Mouse (Mus musculus) embryonic facial prominence, embryonic 13.5 days (tissue): ENCODE measurements around the gene Lmf1. TPM values are rescaled to one million over a fixed set of nuclear protein-coding genes. Genes with fewer than 3 reads are reported as not detected.

Source experiments
- ATAC-seq: fragments of 200-750 bp; cut with Nextera tagmentation; 2 replicates; pipeline ENCODE4 v1.8.0; 2017; ENCODE audit warnings: low read depth; ENCODE audit not compliant: insufficient number of reproducible peaks, insufficient read depth, low FRiP score, low TSS enrichment
- H3K27ac ChIP-seq: fragments of 300-500 bp; sonication (generic); 2 replicates; pipeline ENCODE4 v1.5.1; 2015; ENCODE audit warnings: moderate library complexity, mild to moderate bottlenecking, inconsistent platforms
- H3K27me3 ChIP-seq: fragments of 300-500 bp; sonication (generic); 2 replicates; pipeline ENCODE4 v1.6.1; 2015; ENCODE audit warnings: mild to moderate bottlenecking, inconsistent platforms
- H3K36me3 ChIP-seq: fragments of 300-500 bp; sonication (generic); 2 replicates; pipeline ENCODE4 v1.6.1; 2015; ENCODE audit warnings: mild to moderate bottlenecking, inconsistent platforms
- H3K4me1 ChIP-seq: fragments of 300-500 bp; sonication (generic); 2 replicates; pipeline ENCODE4 v1.6.1; 2015; ENCODE audit warnings: inconsistent platforms
- H3K4me2 ChIP-seq: fragments of 300-500 bp; sonication (generic); 2 replicates; pipeline ENCODE4 v1.6.1; 2015; ENCODE audit warnings: moderate library complexity, mild to moderate bottlenecking, inconsistent platforms
- H3K4me3 ChIP-seq: fragments of 300-500 bp; sonication (generic); 2 replicates; pipeline ENCODE4 v1.5.1; 2015; ENCODE audit warnings: mild to moderate bottlenecking, inconsistent platforms
- H3K9ac ChIP-seq: fragments of 300-500 bp; sonication (generic); 2 replicates; pipeline ENCODE4 v1.6.1; 2015; ENCODE audit warnings: mild to moderate bottlenecking, inconsistent platforms
- H3K9me3 ChIP-seq: fragments of 300-500 bp; sonication (generic); 2 replicates; pipeline ENCODE4 v1.6.1; 2016; ENCODE audit warnings: inconsistent platforms
- WGBS: fragments of 180-500 bp; shearing (Covaris S2); methylation state at CpG from one replicate; pipeline ENCODE4 v1.1.7; 2015; ENCODE audit warnings: mixed read lengths; 5-methylcytosine and 5-hydroxymethylcytosine counted together
- polyA plus RNA-seq: library from polyadenylated mRNA; unstranded; fragments of >200 nt; fragmentation: Nextera tagmentation; extraction: Ambion mirVana; gene quantifications from 2 replicates; pipeline ENCODE4 v1.2.1, GENCODE M21; 2015

Lmf1 gene
- 28.7 and 33.8 TPM in 2 replicates for polyA plus RNA-seq

DNA sequence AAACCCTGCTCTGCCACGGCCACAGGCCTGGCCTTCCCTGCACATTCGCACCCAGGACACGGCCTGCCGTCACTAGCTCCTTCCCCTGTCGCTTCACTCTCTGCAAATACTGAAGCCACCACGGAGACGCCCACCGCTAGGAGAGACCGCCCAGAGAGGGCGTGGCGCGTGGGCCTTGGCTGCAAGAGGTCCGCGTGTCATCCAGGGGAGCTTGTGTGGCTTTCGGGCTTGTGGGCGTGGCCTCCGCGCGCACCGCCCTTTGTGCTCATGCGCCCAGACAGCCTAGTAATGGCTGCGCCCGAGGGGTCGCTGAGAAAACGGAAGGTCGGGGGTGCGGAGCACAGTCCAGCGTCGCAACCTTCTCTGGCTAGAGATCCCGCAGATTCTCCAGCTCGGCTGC lies at the start of gene Lmf1:
Gene Lmf1, plus strand, starts transcription at position 166 of the 400 bp plus-strand sequence.
- no peaks in the 10 kb centered on the region for H3K9me3 ChIP-seq
- no peaks in the 10 kb centered on the region for H3K36me3 ChIP-seq
- peak within 1 kb of the TSS; percentile 84 for H3K9ac ChIP-seq
- H3K4me2 ChIP-seq: peak within 1 kb of the TSS; percentile 91
- peaks cover 22% of the 10 kb centered on the region for H3K4me1 ChIP-seq
- H3K27ac ChIP-seq: peak within 1 kb of the TSS; percentile 68
- under 1% methylated on average over 31 of the region's 31 CpGs for WGBS
- peak within 1 kb of the TSS; percentile 79 for H3K4me3 ChIP-seq
- peaks cover 5% of the 10 kb centered on the region; the same call in 1 of the 2 replicates for H3K27me3 ChIP-seq
- peak; percentile 94 for ATAC-seq

DNA sequence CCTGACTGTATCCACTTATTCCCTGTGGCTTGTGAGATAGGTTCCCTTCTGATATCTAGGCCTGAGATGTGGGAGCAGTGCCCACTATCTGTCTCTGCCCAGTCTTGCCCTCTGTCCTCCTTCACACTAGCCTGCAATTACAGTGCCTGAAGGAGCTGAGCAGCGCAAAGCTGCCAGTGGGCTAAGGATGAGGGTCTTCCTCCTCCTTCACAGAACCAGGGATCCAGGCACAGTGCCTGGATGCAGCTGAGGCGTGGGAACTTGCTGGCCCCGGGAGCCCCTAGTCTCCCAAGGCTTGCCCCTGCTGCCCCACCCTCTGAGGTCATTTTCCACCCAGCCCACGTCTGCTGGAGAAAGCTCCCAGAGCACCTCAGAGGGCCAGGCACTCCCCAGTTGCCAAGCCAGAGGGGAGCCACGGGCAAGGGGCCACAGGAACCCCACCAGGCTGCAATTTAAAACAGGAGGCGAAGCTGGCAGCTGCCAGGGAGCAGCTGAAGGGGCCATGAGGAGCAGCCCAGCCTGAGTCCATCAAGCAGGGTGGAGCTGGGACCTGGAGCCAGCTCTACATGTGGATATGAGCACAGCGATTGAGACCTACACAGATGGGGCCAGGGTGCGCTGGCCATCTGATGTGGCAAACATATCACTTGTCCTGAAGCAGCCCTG lies 48.4 kb upstream of the Lmf1 start:
- WGBS: 60% methylated on average over 8 of the region's 8 CpGs
- Histone ChIP-seq H3K9me3 (no peaks in the 10 kb centered on the region), H3K4me2 (no peak overlapping the region), H3K4me3 (no peak overlapping the region), H3K27ac (no peak overlapping the region), H3K9ac (no peak overlapping the region), H3K27me3 (no peaks in the 10 kb centered on the region), H3K4me1 (peaks cover 18% of the 10 kb centered on the region; the same call in 1 of the 2 replicates), H3K36me3 (no peaks in the 10 kb centered on the region)
- ATAC-seq: no peak

DNA sequence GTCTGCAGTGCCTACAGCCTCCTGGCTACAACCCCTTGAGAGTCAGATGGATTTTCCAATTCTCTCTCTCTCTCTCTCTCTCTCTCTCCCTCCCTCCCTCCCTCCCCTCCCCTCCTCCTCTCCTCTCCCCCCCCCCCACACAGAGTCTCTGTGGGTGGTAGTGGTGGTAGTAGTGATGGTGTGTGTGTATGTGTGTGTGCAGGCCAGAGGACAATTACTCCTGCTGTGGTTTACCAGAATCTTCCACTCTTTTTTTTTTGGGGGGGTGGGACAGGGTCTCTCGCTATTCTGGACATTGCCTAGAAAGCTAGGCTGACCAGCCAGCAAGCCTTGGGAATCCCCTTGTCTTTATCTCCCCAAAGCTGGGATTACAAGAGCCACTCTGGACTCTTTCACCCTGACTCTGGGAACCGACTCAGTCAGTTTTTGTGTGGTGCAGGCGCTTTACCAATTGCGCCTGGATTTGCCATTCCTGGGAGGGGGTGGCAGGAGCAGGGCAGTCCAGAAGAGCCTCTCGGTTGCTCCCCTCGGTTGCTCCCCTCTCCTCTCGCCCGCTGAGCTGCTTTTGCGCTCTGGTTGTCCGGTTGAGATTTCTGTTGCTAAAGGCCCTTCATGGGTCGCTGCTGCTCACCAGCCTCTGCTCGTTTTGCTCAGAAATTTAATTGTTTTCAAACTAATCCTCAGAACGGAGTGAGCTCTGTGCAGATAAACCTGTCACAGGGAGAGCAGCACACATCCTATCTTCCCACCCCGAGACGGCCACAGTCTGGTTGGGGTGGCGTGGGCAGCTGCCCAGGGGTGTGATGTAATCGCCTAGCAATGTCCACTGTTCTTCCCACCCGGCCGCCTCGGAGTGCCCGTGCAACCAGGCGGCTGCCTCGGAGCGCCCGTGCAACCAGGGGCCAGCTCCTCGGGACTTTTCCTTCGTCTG lies 39.7 kb upstream of the Lmf1 start:
- no peak overlapping the region for H3K4me2 ChIP-seq
- no peak overlapping the region for H3K9ac ChIP-seq
- no peak for ATAC-seq
- H3K36me3 ChIP-seq: no peaks in the 10 kb centered on the region
- H3K9me3 ChIP-seq: no peaks in the 10 kb centered on the region
- 53% methylated on average over 27 of the region's 27 CpGs for WGBS
- H3K27me3 ChIP-seq: no peaks in the 10 kb centered on the region
- no peak overlapping the region for H3K27ac ChIP-seq
- 0 out of 2 replicates have a peak, but pooled peaks cover 4% of the 10 kb centered on the region for H3K4me1 ChIP-seq
- no peak overlapping the region for H3K4me3 ChIP-seq

DNA sequence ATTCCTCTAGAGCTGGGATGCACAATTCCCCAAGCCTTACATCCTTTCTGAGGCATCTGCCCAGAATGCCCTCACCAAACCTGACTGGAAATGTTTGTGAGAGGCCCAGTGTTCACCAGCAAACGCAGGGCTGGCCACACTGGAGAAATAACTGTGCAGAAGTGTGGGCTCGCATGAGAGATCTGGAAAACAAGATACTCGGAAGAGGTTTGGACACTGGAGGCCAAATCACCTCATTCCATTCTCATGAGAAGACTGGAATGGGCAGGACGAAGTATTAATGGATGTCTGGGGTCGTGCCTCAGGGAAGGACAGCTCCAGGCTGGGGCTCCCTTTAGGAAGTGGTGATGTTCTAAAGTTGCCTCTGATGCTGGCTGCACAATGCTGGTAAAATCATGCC lies 38.2 kb upstream of the Lmf1 start:
- H3K9ac ChIP-seq: no peak overlapping the region
- no peaks in the 10 kb centered on the region for H3K36me3 ChIP-seq
- no peak overlapping the region for H3K4me2 ChIP-seq
- ATAC-seq: no peak
- H3K4me1 ChIP-seq: 0 out of 2 replicates have a peak, but pooled peaks cover 3% of the 10 kb centered on the region
- WGBS: 81% methylated on average over 5 of the region's 5 CpGs
- no peaks in the 10 kb centered on the region for H3K27me3 ChIP-seq
- no peak overlapping the region for H3K27ac ChIP-seq
- no peaks in the 10 kb centered on the region for H3K9me3 ChIP-seq
- no peak overlapping the region for H3K4me3 ChIP-seq

DNA sequence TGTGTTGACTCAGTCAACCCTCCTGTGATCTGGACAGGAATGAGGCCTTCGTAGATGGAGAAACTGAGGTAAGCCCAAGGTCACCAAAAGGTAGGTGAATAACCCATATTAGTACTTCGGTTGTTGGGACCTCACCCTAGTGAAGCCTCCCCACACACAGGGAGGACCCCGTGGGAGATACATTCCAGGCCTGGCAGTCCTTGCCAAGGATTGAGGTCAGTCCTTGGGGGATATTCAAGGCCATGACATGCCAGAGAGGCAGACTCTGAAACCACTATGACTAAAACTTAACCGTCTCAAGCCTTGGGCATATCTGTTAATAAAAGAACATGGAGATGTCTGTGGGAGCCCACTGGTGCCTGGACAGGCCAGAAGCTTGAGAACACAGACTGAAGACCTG lies 37.1 kb upstream of the Lmf1 start:
- H3K27me3 ChIP-seq: no peaks in the 10 kb centered on the region
- no peaks in the 10 kb centered on the region for H3K9me3 ChIP-seq
- no peak overlapping the region for H3K9ac ChIP-seq
- 0 out of 2 replicates have a peak, but pooled peaks cover 3% of the 10 kb centered on the region for H3K4me1 ChIP-seq
- H3K4me3 ChIP-seq: no peak overlapping the region
- no peaks in the 10 kb centered on the region for H3K36me3 ChIP-seq
- WGBS: 88% methylated on average over 4 of the region's 4 CpGs
- H3K27ac ChIP-seq: no peak overlapping the region
- H3K4me2 ChIP-seq: no peak overlapping the region
- ATAC-seq: no peak

DNA sequence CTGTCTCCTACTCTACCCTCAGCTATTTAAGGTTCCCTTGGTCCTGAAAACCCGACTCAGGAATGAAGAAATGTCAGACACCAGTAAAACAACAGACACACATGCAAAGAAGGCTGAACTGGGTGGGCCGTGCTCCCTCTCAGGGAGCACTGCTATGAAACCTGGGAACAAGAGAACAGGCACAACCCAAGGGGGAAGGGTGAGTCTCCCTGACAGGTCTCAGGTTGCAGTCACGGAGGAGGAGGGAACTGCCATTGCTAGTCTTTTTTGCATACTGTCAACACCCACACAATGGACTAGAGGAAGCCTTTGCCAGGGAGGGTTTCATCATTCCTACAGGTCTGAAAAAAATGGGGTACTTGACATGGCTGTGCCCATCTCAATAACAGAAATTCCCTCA lies 31.9 kb upstream of the Lmf1 start:
- no peaks in the 10 kb centered on the region for H3K27me3 ChIP-seq
- no peak overlapping the region for H3K27ac ChIP-seq
- H3K4me3 ChIP-seq: no peak overlapping the region
- WGBS: 35% methylated on average over 3 of the region's 3 CpGs
- no peak overlapping the region for H3K9ac ChIP-seq
- no peaks in the 10 kb centered on the region for H3K4me1 ChIP-seq
- H3K4me2 ChIP-seq: no peak overlapping the region
- no peaks in the 10 kb centered on the region for H3K9me3 ChIP-seq
- no peak for ATAC-seq
- no peaks in the 10 kb centered on the region for H3K36me3 ChIP-seq

DNA sequence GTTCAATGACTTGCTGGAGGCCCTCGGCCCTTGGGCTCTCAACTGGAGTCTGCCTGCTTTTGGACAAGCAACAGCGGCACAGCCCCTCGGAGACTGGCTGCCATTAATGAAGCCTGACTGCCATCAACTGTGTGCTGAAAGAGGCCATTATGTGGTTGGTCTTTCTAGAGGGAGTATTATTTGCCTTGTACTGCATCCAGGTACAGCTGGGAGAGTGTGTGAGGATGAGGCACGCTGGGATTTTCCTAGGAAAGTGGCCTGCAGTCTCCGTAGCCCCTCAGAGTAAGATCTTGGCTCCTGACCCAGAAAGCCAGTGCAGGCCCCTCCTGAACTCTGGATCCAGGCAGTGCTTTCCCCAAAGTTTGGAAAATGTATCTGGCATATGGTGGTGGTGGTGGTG lies 28.9 kb upstream of the Lmf1 start:
- H3K36me3 ChIP-seq: no peaks in the 10 kb centered on the region
- no peak overlapping the region for H3K27ac ChIP-seq
- no peaks in the 10 kb centered on the region for H3K27me3 ChIP-seq
- no peaks in the 10 kb centered on the region for H3K9me3 ChIP-seq
- H3K4me3 ChIP-seq: no peak overlapping the region
- WGBS: 72% methylated on average over 5 of the region's 5 CpGs
- no peak for ATAC-seq
- peaks cover 3% of the 10 kb centered on the region for H3K4me1 ChIP-seq
- no peak overlapping the region for H3K9ac ChIP-seq
- H3K4me2 ChIP-seq: no peak overlapping the region

DNA sequence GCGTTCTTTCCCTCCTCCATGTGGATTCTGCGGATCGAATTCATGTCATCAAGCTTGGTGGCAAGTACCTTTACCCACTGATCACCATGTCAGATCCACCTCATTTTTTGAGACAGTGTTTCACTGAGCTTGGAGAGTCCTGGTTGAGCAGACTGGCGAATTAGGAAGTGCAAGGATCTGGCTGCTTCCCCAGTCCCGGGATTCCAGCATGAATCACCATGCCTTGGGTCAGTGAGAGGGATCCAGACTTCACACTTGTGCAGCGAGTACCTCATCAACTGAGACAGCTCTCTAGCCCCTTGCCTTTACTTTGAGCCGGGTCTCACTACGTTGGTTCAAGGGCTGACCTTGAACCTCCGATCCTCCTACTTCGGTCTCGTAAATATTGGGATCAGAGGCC lies 27.6 kb upstream of the Lmf1 start:
- H3K9ac ChIP-seq: no peak overlapping the region
- WGBS: 91% methylated on average over 11 of the region's 11 CpGs
- no peak for ATAC-seq
- no peak overlapping the region for H3K4me2 ChIP-seq
- H3K36me3 ChIP-seq: no peaks in the 10 kb centered on the region
- no peak overlapping the region for H3K27ac ChIP-seq
- H3K4me1 ChIP-seq: peaks cover 16% of the 10 kb centered on the region
- no peaks in the 10 kb centered on the region for H3K9me3 ChIP-seq
- no peaks in the 10 kb centered on the region for H3K27me3 ChIP-seq
- no peak overlapping the region for H3K4me3 ChIP-seq

DNA sequence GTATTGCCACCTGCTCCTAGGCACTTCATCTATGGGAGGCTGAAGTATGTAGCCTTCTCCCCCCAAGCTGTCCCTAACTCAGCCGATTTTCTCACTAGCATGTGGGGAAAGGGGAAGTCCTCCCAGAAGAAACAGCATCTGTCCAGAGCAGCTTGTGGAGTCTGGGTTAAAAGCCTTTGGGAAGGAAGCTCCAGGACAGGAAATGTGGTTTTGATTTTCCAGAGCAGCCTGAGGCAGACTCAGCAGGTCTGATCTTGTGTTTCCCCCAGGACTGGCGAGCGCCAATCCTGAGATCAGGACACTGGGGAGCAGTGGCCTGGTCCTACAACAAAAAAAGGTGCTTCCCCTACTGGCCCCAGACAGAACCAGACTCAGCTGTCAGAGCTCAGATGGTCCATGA lies 23.7 kb upstream of the Lmf1 start:
- no peak overlapping the region for H3K4me3 ChIP-seq
- ATAC-seq: no peak

DNA sequence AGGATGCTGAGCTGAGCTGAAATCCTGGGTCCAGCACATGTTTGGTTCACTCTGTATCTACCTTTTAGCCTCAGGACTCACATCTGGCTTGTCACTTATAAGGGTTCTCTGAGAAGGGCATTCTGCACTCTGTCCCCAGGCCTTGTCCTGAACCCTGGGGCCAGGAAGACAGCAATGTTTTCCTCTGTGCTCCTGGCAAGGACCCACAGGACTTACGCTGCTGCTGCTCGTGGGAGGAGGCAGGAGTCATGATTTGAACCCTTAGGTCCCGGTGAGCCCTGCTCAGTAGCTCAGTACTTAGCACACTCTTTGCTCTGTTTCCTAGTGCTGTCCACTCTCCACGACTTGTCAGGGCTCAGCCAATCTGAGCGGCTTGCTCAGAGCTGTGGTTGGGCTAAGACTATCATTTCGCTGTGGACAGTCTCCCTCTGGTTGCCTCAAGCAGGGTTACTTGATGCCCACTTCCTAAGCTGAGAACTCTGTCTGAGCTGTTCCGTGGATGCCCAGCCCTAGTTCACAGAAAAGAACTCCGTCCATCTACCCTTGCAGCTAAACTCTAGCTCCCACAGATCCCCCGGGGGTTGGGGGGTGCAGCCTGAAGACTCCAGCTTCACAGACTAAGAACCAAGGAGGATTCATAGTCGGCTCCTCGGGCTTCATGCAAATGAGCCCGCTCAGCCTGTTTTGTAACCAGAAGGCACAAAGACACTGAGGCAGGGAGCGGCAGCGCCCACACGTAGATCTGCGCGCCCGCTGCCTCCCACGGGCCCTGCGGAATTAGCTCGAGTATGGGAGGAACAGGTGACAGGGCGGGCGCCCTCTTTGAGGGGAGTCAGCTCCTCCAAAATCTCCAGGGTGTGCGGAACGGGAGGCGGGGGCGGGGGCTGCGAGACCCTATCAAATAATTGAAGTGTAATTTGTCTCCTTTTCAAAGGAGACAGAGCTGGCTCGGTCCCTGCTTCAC lies 22.9 kb upstream of the Lmf1 start:
- Histone ChIP-seq H3K27ac (peak overlapping the region; percentile 57), H3K9ac (peak overlapping the region; percentile 65), H3K27me3 (peaks cover 4% of the 10 kb centered on the region; the same call in 1 of the 2 replicates), H3K4me3 (peak overlapping the region; percentile 34), H3K36me3 (no peaks in the 10 kb centered on the region), H3K9me3 (no peaks in the 10 kb centered on the region), H3K4me2 (peak overlapping the region; percentile 70), H3K4me1 (peaks cover 26% of the 10 kb centered on the region)
- 4% methylated on average over 29 of the region's 29 CpGs for WGBS
- no peak for ATAC-seq

More for the DNA sequence above, 23.7 kb upstream of the Lmf1 start:
- H3K4me1 ChIP-seq: peaks cover 26% of the 10 kb centered on the region
- no peaks in the 10 kb centered on the region for H3K36me3 ChIP-seq
- H3K27ac ChIP-seq: peak overlapping the region; percentile 57; the same call in 1 of the 2 replicates
- no peaks in the 10 kb centered on the region for H3K9me3 ChIP-seq
- peaks cover 4% of the 10 kb centered on the region; the same call in 1 of the 2 replicates for H3K27me3 ChIP-seq
- 12% methylated on average over 3 of the region's 3 CpGs for WGBS
- no peak overlapping the region for H3K4me2 ChIP-seq
- H3K9ac ChIP-seq: no peak overlapping the region
